Mouse (Mus musculus): ENCODE data around the gene Tmppe. TPM values are rescaled to one million over a fixed set of nuclear protein-coding genes. Genes with fewer than 3 reads are reported as not detected.

Tmppe gene
- polyA plus RNA-seq, 1 experiment from 2014 or later: 5.3 TPM

DNA sequence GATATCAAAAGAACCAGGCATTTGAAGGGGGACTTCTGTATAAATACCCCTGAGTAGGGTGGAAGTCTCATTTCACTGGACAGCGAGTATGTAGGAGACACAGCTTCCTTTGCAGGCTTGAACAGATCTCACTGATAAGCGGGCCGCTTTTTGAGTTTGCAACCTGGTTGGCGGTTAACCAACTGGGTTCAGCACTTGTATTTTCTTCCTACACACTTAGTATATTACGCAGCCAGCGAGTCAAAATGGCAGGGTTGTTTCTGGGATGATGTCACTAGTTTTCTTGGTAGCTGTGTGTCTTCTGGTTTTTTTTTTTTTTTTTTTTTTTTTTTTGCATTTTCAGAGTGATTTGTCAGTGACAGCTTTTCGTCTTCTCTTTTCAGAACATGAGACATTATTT lies 20.9 kb downstream of the Tmppe start:
- ATAC-seq (replicated peaks; ENCODE audit: low FRiP score) (no peak), DNase-seq (ENCODE audit: low spot score) (no peak)
- WGBS: 80% methylated on average over 7 of the region's 7 CpGs
- H3K4me2 ChIP-seq: no peak overlapping the region
- H3K27me3 ChIP-seq (replicated peaks; ENCODE audit: control insufficient read depth, insufficient read depth, low read length): no peaks in the 10 kb centered on the region
- no peak overlapping the region for H3K27ac ChIP-seq (ENCODE audit: low read depth, low read length)
- H3K9me3 ChIP-seq (ENCODE audit: control insufficient read depth, low read length): peaks cover 5% of the 10 kb centered on the region
- no peak overlapping the region for H3K9ac ChIP-seq (ENCODE audit: low read depth, low read length)
- no peaks in the 10 kb centered on the region for H3K4me1 ChIP-seq (replicated peaks; ENCODE audit: control insufficient read depth, insufficient read depth, low read length)
- no peak overlapping the region for H3K4me3 ChIP-seq (ENCODE audit: low read depth, low read length)
- peaks cover 10% of the 10 kb centered on the region for H3K36me3 ChIP-seq (ENCODE audit: control insufficient read depth, insufficient read depth, low read length)

GRCm38 (mm10) chr9:114425576-114425975 lies 24.7 kb downstream of the Tmppe start:
- DNase-seq (ENCODE audit: low spot score): no peak
- no peak overlapping the region for H3K4me2 ChIP-seq
- WGBS: 89% methylated on average over 5 of the region's 5 CpGs
- H3K9me3 ChIP-seq (ENCODE audit: control insufficient read depth, low read length): peaks cover 5% of the 10 kb centered on the region
- no peak overlapping the region for H3K4me3 ChIP-seq (ENCODE audit: low read depth, low read length)
- H3K36me3 ChIP-seq (ENCODE audit: control insufficient read depth, insufficient read depth, low read length): peaks cover 10% of the 10 kb centered on the region
- peaks cover 3% of the 10 kb centered on the region; the same call in 1 of the 2 replicates for H3K4me1 ChIP-seq (replicated peaks; ENCODE audit: control insufficient read depth, insufficient read depth, low read length)
- no peaks in the 10 kb centered on the region for H3K27me3 ChIP-seq (replicated peaks; ENCODE audit: control insufficient read depth, insufficient read depth, low read length)
- H3K9ac ChIP-seq (ENCODE audit: low read depth, low read length): no peak overlapping the region
- no peak for ATAC-seq (replicated peaks; ENCODE audit: low FRiP score)
- H3K27ac ChIP-seq (ENCODE audit: low read depth, low read length): no peak overlapping the region

- ATAC-seq (replicated peaks; ENCODE audit: low FRiP score): no peak
- no peak for DNase-seq (ENCODE audit: low spot score)
- 78% methylated on average over 5 of the region's 5 CpGs for WGBS
- H3K9me3 ChIP-seq (ENCODE audit: control insufficient read depth, low read length): peaks cover 5% of the 10 kb centered on the region
- H3K9ac ChIP-seq (ENCODE audit: low read depth, low read length): no peak overlapping the region
- no peak overlapping the region for H3K4me3 ChIP-seq (ENCODE audit: low read depth, low read length)
- H3K27me3 ChIP-seq (replicated peaks; ENCODE audit: control insufficient read depth, insufficient read depth, low read length): no peaks in the 10 kb centered on the region
- peaks cover 10% of the 10 kb centered on the region for H3K36me3 ChIP-seq (ENCODE audit: control insufficient read depth, insufficient read depth, low read length)
- H3K4me2 ChIP-seq: no peak overlapping the region
- peaks cover 3% of the 10 kb centered on the region; the same call in 1 of the 2 replicates for H3K4me1 ChIP-seq (replicated peaks; ENCODE audit: control insufficient read depth, insufficient read depth, low read length)
- no peak overlapping the region for H3K27ac ChIP-seq (ENCODE audit: low read depth, low read length)
Measured at GRCm38 (mm10) chr9:114426201-114426600, 25.3 kb downstream of the Tmppe start.

DNA sequence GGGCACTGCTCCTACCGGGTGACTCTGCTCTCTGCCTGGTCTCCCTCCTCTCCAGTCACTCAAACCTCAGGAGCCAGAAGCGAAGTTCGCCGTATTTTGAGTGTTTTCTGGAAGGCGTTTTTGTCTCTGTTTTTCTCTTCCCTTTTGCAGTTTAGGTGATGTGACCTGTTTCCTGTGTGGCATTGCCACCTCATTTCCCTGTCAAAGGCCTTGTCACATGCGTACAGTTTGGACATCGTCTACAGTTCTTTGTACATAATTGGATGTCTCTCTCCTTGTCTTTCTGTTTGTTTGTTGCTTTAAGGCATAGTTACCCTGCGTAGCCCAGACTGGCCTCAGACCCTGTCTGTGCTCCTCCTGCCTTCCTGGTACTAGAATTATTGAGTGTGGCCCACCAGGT lies 26.5 kb downstream of the Tmppe start:
- Histone ChIP-seq H3K27me3 (replicated peaks; ENCODE audit: control insufficient read depth, insufficient read depth, low read length) (no peaks in the 10 kb centered on the region), H3K4me3 (ENCODE audit: low read depth, low read length) (no peak overlapping the region), H3K36me3 (ENCODE audit: control insufficient read depth, insufficient read depth, low read length) (peaks cover 10% of the 10 kb centered on the region), H3K9ac (ENCODE audit: low read depth, low read length) (no peak overlapping the region), H3K4me1 (replicated peaks; ENCODE audit: control insufficient read depth, insufficient read depth, low read length) (peaks cover 3% of the 10 kb centered on the region; the same call in 1 of the 2 replicates), H3K4me2 (no peak overlapping the region), H3K27ac (ENCODE audit: low read depth, low read length) (no peak overlapping the region), H3K9me3 (ENCODE audit: control insufficient read depth, low read length) (peaks cover 5% of the 10 kb centered on the region)
- WGBS: 91% methylated on average over 8 of the region's 8 CpGs
- no peak for ATAC-seq (replicated peaks; ENCODE audit: low FRiP score)
- DNase-seq (ENCODE audit: low spot score): no peak

GRCm38 (mm10) chr9:114428103-114428834 lies 27.4 kb downstream of the Tmppe start:
- ATAC-seq (replicated peaks; ENCODE audit: low FRiP score) (peak; percentile 38), DNase-seq (ENCODE audit: low spot score) (no peak)
- no peaks in the 10 kb centered on the region for H3K27me3 ChIP-seq (replicated peaks; ENCODE audit: control insufficient read depth, insufficient read depth, low read length)
- peaks cover 5% of the 10 kb centered on the region for H3K9me3 ChIP-seq (ENCODE audit: control insufficient read depth, low read length)
- no peak overlapping the region for H3K4me3 ChIP-seq (ENCODE audit: low read depth, low read length)
- H3K9ac ChIP-seq (ENCODE audit: low read depth, low read length): no peak overlapping the region
- peak overlapping the region; percentile 21; the same call in 1 of the 2 replicates for H3K27ac ChIP-seq (ENCODE audit: low read depth, low read length)
- WGBS: 71% methylated on average over 12 of the region's 12 CpGs
- H3K36me3 ChIP-seq (ENCODE audit: control insufficient read depth, insufficient read depth, low read length): peaks cover 10% of the 10 kb centered on the region
- H3K4me2 ChIP-seq: no peak overlapping the region
- H3K4me1 ChIP-seq (replicated peaks; ENCODE audit: control insufficient read depth, insufficient read depth, low read length): peaks cover 3% of the 10 kb centered on the region; the same call in 1 of the 2 replicates

DNA sequence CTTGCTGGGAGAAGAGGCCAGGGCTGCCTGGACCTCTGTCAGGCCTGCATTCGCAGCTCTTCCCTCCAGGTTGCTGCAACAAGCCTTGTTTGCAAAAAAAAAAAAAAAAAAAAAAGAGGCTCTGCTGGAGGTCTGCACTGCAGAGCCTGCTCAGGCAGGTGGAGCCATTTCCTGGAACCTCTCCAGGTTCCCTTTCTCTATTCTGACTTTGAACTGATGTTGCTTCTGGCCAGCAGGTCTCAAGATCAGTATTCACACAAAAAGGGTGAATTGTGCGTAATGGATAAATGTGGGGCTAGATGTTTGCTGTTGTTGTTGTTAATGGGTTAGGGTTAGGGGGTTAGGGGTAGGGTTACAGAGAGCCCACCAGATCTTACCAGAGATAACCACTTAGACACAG lies 34.8 kb downstream of the Tmppe start:
- H3K4me3 ChIP-seq (ENCODE audit: low read depth, low read length): no peak overlapping the region
- 80% methylated on average over 2 of the region's 2 CpGs for WGBS
- no peak for DNase-seq (ENCODE audit: low spot score)

DNA sequence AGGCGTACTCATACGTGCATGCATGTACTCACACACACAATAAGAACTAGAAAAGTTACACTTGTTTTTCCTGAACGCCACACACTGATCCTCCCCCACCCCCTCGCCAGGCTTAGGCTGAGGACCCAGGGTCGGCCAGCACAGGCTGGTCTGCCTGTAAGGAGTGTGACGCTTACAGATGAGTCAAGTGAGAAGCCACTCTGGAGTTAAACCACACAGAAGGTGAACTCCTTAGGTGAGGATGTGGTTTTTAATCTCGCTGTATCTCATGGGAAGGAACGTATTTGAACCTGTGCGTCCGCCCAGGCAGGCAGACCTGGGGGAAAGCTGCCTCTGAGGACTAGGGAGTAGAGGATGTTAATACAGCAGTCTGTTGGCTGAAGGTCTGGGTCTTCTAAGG lies 39.6 kb downstream of the Tmppe start:
- H3K4me2 ChIP-seq: no peak overlapping the region
- no peak overlapping the region for H3K9ac ChIP-seq (ENCODE audit: low read depth, low read length)
- H3K36me3 ChIP-seq (ENCODE audit: control insufficient read depth, insufficient read depth, low read length): no peaks in the 10 kb centered on the region
- H3K27me3 ChIP-seq (replicated peaks; ENCODE audit: control insufficient read depth, insufficient read depth, low read length): no peaks in the 10 kb centered on the region
- no peaks in the 10 kb centered on the region for H3K4me1 ChIP-seq (replicated peaks; ENCODE audit: control insufficient read depth, insufficient read depth, low read length)
- H3K9me3 ChIP-seq (ENCODE audit: control insufficient read depth, low read length): no peaks in the 10 kb centered on the region
- H3K27ac ChIP-seq (ENCODE audit: low read depth, low read length): no peak overlapping the region
- DNase-seq (ENCODE audit: low spot score): no peak
- 78% methylated on average over 10 of the region's 10 CpGs for WGBS
- ATAC-seq (replicated peaks; ENCODE audit: low FRiP score): no peak
- no peak overlapping the region for H3K4me3 ChIP-seq (ENCODE audit: low read depth, low read length)

More for the DNA sequence above, 34.8 kb downstream of the Tmppe start:
- no peak overlapping the region for H3K9ac ChIP-seq (ENCODE audit: low read depth, low read length)
- H3K4me2 ChIP-seq: no peak overlapping the region
- H3K36me3 ChIP-seq (ENCODE audit: control insufficient read depth, insufficient read depth, low read length): no peaks in the 10 kb centered on the region; the same call in 1 of the 2 replicates
- no peaks in the 10 kb centered on the region for H3K4me1 ChIP-seq (replicated peaks; ENCODE audit: control insufficient read depth, insufficient read depth, low read length)
- no peaks in the 10 kb centered on the region for H3K27me3 ChIP-seq (replicated peaks; ENCODE audit: control insufficient read depth, insufficient read depth, low read length)
- H3K9me3 ChIP-seq (ENCODE audit: control insufficient read depth, low read length): no peaks in the 10 kb centered on the region
- no peak overlapping the region for H3K27ac ChIP-seq (ENCODE audit: low read depth, low read length)
- ATAC-seq (replicated peaks; ENCODE audit: low FRiP score): no peak

GRCm38 (mm10) chr9:114442225-114442624 lies 41.3 kb downstream of the Tmppe start:
- ATAC-seq (replicated peaks; ENCODE audit: low FRiP score): no peak
- Histone ChIP-seq H3K9ac (ENCODE audit: low read depth, low read length) (no peak overlapping the region), H3K36me3 (ENCODE audit: control insufficient read depth, insufficient read depth, low read length) (no peaks in the 10 kb centered on the region), H3K27ac (ENCODE audit: low read depth, low read length) (no peak overlapping the region), H3K9me3 (ENCODE audit: control insufficient read depth, low read length) (no peaks in the 10 kb centered on the region), H3K27me3 (replicated peaks; ENCODE audit: control insufficient read depth, insufficient read depth, low read length) (no peaks in the 10 kb centered on the region), H3K4me2 (no peak overlapping the region), H3K4me1 (replicated peaks; ENCODE audit: control insufficient read depth, insufficient read depth, low read length) (no peaks in the 10 kb centered on the region), H3K4me3 (ENCODE audit: low read depth, low read length) (no peak overlapping the region)
- 87% methylated on average over 9 of the region's 9 CpGs for WGBS
- no peak for DNase-seq (ENCODE audit: low spot score)

DNA sequence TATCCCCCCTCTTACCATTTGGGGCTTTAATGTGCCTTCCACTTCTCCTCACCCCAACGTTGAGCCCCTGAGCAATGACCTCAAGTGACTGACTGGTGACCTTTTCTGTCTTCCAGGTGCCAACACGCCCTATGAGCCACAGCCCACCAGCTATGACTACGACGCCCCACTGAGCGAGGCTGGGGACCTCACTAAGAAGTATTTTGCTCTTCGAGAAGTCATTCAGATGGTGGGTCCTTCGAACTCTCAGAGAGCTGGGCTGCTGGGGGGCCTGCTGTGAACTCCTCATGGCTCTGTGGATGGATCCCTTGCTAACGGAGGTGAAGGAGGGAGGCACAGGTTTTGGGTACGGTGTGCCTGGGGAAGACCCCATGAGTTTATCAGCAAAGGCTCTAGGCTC lies 42.0 kb downstream of the Tmppe start:
- ATAC-seq (replicated peaks; ENCODE audit: low FRiP score) (no peak), DNase-seq (ENCODE audit: low spot score) (no peak)
- 86% methylated on average over 9 of the region's 9 CpGs for WGBS
- Histone ChIP-seq H3K9me3 (ENCODE audit: control insufficient read depth, low read length) (no peaks in the 10 kb centered on the region), H3K4me3 (ENCODE audit: low read depth, low read length) (no peak overlapping the region), H3K36me3 (ENCODE audit: control insufficient read depth, insufficient read depth, low read length) (no peaks in the 10 kb centered on the region), H3K9ac (ENCODE audit: low read depth, low read length) (no peak overlapping the region), H3K4me2 (no peak overlapping the region), H3K4me1 (replicated peaks; ENCODE audit: control insufficient read depth, insufficient read depth, low read length) (no peaks in the 10 kb centered on the region), H3K27me3 (replicated peaks; ENCODE audit: control insufficient read depth, insufficient read depth, low read length) (no peaks in the 10 kb centered on the region), H3K27ac (ENCODE audit: low read depth, low read length) (no peak overlapping the region)

Measured in liver, embryonic 11.5 days (tissue).